Comparison of ENCODE assay signal across 8 mouse cellular contexts in genomic region chr9:21153833-21154232, GRCm38 (mm10). TPM values are rescaled to one million over a fixed set of nuclear protein-coding genes. Genes with fewer than 3 reads are reported as not detected.
DNase-seq lines count a peak whose midpoint lies in the region; ATAC-seq and TF ChIP-seq lines count a peak whose summit lies in the region.

No protein-coding gene starts in this region.

- no peak for ATAC-seq in hindbrain, embryonic 11.5 days (ENCODE audit: low FRiP score)
- ATAC-seq in midbrain, embryonic 12.5 days (ENCODE audit: low FRiP score, low read depth), result no peak

- peak overlapping the region; percentile 37 for H3K4me2 ChIP-seq in hindbrain, embryonic 11.5 days (replicated peaks; ENCODE audit: low read depth, low read length)
- peak overlapping the region; percentile 44 for H3K4me2 ChIP-seq in midbrain, embryonic 12.5 days (replicated peaks)

- peaks cover 6% of the 10 kb centered on the region for H3K4me1 ChIP-seq in cortical plate, adult 2 months (ENCODE audit: control insufficient read depth, insufficient read depth, low read length)
- H3K4me1 ChIP-seq in hindbrain, embryonic 11.5 days (replicated peaks; ENCODE audit: control insufficient read depth, insufficient read depth, low read length), result peaks cover 3% of the 10 kb centered on the region; the same call in 1 of the 2 replicates
- peaks cover 13% of the 10 kb centered on the region for H3K4me1 ChIP-seq in midbrain, embryonic 12.5 days

- no peaks in the 10 kb centered on the region for H3K9me3 ChIP-seq in hindbrain, embryonic 11.5 days (ENCODE audit: control insufficient read depth, low read length)
- 0 out of 2 replicates have a peak, but pooled peaks cover 8% of the 10 kb centered on the region for H3K9me3 ChIP-seq in midbrain, embryonic 12.5 days

- H3K27ac ChIP-seq in cortical plate, adult 2 months (ENCODE audit: insufficient read depth, low read length), result no peak overlapping the region
- no peak overlapping the region for H3K27ac ChIP-seq in hindbrain, embryonic 11.5 days (ENCODE audit: low read depth, low read length)
- no peak overlapping the region for H3K27ac ChIP-seq in midbrain, embryonic 12.5 days (replicated peaks)

- TF ChIP-seq POLR2A in cortical plate, adult 2 months (IDR thresholded peaks at IDR 0.05; ENCODE audit: extremely low read depth, insufficient read depth, low read length), result no peak

- peak; percentile 92 for DNase-seq in heart, adult 11 months
- DNase-seq in heart, adult 8-10 months (ENCODE audit: low spot score), result no peak
- peak; percentile 45 for DNase-seq in hindbrain, embryonic 11.5 days (ENCODE audit: low spot score)
- no peak for DNase-seq in ovary, postnatal 14 days (ENCODE audit: low spot score)
- no peak for DNase-seq in adipocyte (ENCODE audit: low spot score)
- DNase-seq in gastrocnemius, postnatal 10 days, result no peak

- H3K4me3 ChIP-seq in cortical plate, adult 2 months (ENCODE audit: insufficient read depth, low read length), result 0 out of 2 replicates have a peak overlapping the region, but pooled peaks have one; percentile 8
- peak overlapping the region; percentile 19; the same call in 1 of the 2 replicates for H3K4me3 ChIP-seq in hindbrain, embryonic 11.5 days (ENCODE audit: low read depth, low read length)
- no peak overlapping the region for H3K4me3 ChIP-seq in midbrain, embryonic 12.5 days

- H3K27me3 ChIP-seq in hindbrain, embryonic 11.5 days (ENCODE audit: control insufficient read depth, insufficient read depth, low read length), result no peaks in the 10 kb centered on the region
- H3K27me3 ChIP-seq in midbrain, embryonic 12.5 days, result peaks cover 9% of the 10 kb centered on the region

- H3K36me3 ChIP-seq in hindbrain, embryonic 11.5 days (ENCODE audit: control insufficient read depth, insufficient read depth, low read length), result no peaks in the 10 kb centered on the region
- no peaks in the 10 kb centered on the region for H3K36me3 ChIP-seq in midbrain, embryonic 12.5 days

- no peak for TF ChIP-seq CTCF in cortical plate, adult 2 months (IDR thresholded peaks at IDR 0.05; ENCODE audit: extremely low read depth, insufficient read depth, low read length)

- 11% methylated on average over 5 of the region's 5 CpGs for WGBS in hindbrain, embryonic 11.5 days
- 15% methylated on average over 5 of the region's 5 CpGs for WGBS in midbrain, embryonic 12.5 days

- H3K9ac ChIP-seq in hindbrain, embryonic 11.5 days (ENCODE audit: low read depth, low read length), result no peak overlapping the region
- no peak overlapping the region for H3K9ac ChIP-seq in midbrain, embryonic 12.5 days (replicated peaks)

RNA-seq across cellular contexts. Expression of gene Cdc37, which starts 4.1 kb away (rescaled TPM):
- total RNA-seq in heart, adult 8-10 months (2022), result 100 to 1,000 TPM; 138 to 170 (median 157) TPM
- 158 and 168 TPM in 2 replicates for polyA plus RNA-seq in cortical plate, adult 2 months (2012; rRNA removed)
- polyA plus RNA-seq in hindbrain, embryonic 11.5 days (2014; fragmentation: Nextera tagmentation; extraction: Ambion mirVana), result 306 and 307 TPM in 2 replicates
- 278 and 283 TPM in 2 replicates for polyA plus RNA-seq in midbrain, embryonic 12.5 days (2016; fragmentation: Nextera tagmentation; extraction: Ambion mirVana)
- 100 to 1,000 TPM; 138 to 151 TPM for total RNA-seq in gastrocnemius, postnatal 10 days (2021)

RNA-seq across cellular contexts. Expression of gene Pde4a, which starts 11.7 kb away (rescaled TPM):
- total RNA-seq in heart, adult 8-10 months (2022), result 10 to 100 TPM; 48.5 to 75.4 (median 62.1) TPM
- 77.0 and 80.1 TPM in 2 replicates for polyA plus RNA-seq in cortical plate, adult 2 months (2012; rRNA removed)
- polyA plus RNA-seq in hindbrain, embryonic 11.5 days (2014; fragmentation: Nextera tagmentation; extraction: Ambion mirVana), result 5.2 and 5.7 TPM in 2 replicates
- 11.3 and 11.5 TPM in 2 replicates for polyA plus RNA-seq in midbrain, embryonic 12.5 days (2016; fragmentation: Nextera tagmentation; extraction: Ambion mirVana)
- 10 to 100 TPM; 22.1 to 23.2 TPM for total RNA-seq in gastrocnemius, postnatal 10 days (2021)

RNA-seq across cellular contexts. Expression of gene Tyk2, which starts 22.8 kb away (rescaled TPM):
- 1 to 10 TPM; 8.6 to 9.1 (median 8.7) TPM for total RNA-seq in heart, adult 8-10 months (2022)
- polyA plus RNA-seq in cortical plate, adult 2 months (2012; rRNA removed), result 16.4 and 18.6 TPM in 2 replicates
- polyA plus RNA-seq in hindbrain, embryonic 11.5 days (2014; fragmentation: Nextera tagmentation; extraction: Ambion mirVana), result 6.9 and 8.0 TPM in 2 replicates
- 12.8 and 14.1 TPM in 2 replicates for polyA plus RNA-seq in midbrain, embryonic 12.5 days (2016; fragmentation: Nextera tagmentation; extraction: Ambion mirVana)
- 1 to 10 TPM; 5.1 to 7.6 TPM for total RNA-seq in gastrocnemius, postnatal 10 days (2021)

Comparison
In these comparisons a context has a peak if more than half of its experiments do, and no peak if none do; other contexts are left out.
1. DNase-seq: peak in heart, adult 11 months (single experiment) and hindbrain, embryonic 11.5 days (single experiment); none in heart, adult 8-10 months (single experiment), ovary, postnatal 14 days (single experiment), adipocyte (single experiment) and gastrocnemius, postnatal 10 days (single experiment).